Mouse (Mus musculus) E14TG2a.4 (cell line): ENCODE data around the gene Olfr605.
"Not testable (repeated sequence)": the region's sequence is repeated elsewhere in the genome, so short reads cannot be mapped to it uniquely, and the experiment has no call there.

Experiments
- CTCF ChIP-seq: conservative IDR thresholded peaks from 2 replicates; pipeline ENCODE4 v1.5.1; 2014; ENCODE audit warnings: low read length
- NANOG ChIP-seq: IDR thresholded peaks from 2 replicates; pipeline ENCODE4 v1.6.1; 2014; ENCODE audit warnings: borderline replicate concordance, low read length, mixed read lengths

DNA sequence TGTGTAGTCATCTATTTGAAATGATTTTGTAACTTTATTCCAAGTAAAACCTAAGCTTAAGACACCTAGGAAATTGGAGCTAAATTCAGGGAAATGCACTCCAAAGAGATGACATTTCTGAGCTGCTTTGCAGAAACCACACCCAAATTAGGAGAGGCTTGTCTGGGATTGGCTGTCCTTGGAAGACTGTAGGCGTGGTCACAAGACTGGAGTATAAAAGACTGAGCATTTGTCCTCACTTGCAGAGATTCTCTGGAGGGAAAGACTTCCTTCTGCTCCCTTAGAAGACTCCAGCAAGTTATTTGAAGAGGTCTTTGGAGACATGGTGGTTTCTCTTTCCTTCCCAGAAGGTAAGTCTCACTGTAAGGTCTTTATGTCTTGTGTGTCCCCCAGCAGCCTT lies 30.5 kb downstream of the Olfr605 start, which contains the start of gene Usp17lc:
- not testable (repeated sequence) for TF ChIP-seq CTCF, NANOG
